Mouse (Mus musculus) small intestine, adult 2 months (tissue): Measurements from ENCODE around the gene Mid1ip1.

Experiments
- CTCF ChIP-seq: fragments of 200-500 bp; IDR thresholded peaks from 2 replicates; pipeline ENCODE4 v1.5.1; 2012; ENCODE audit warnings: low read depth, mild to moderate bottlenecking, control low read depth, inconsistent platforms, low read length, moderate library complexity, mixed read lengths; ENCODE audit not compliant: insufficient replicate concordance, insufficient read length; ENCODE audit errors: extremely low read depth
- POLR2A ChIP-seq: fragments of 200-500 bp; IDR thresholded peaks from 2 replicates; pipeline ENCODE4 v1.6.1; 2012; ENCODE audit warnings: low read depth, mild to moderate bottlenecking, control low read depth, inconsistent platforms, low read length, moderate library complexity

GRCm38 (mm10) chrX:10694455-10695180 is 20.2 kb upstream of the Mid1ip1 start:
- TF ChIP-seq POLR2A (no peak), CTCF (no peak)
